Mouse (Mus musculus): ENCODE measurements around the gene Slc6a6.

DNA sequence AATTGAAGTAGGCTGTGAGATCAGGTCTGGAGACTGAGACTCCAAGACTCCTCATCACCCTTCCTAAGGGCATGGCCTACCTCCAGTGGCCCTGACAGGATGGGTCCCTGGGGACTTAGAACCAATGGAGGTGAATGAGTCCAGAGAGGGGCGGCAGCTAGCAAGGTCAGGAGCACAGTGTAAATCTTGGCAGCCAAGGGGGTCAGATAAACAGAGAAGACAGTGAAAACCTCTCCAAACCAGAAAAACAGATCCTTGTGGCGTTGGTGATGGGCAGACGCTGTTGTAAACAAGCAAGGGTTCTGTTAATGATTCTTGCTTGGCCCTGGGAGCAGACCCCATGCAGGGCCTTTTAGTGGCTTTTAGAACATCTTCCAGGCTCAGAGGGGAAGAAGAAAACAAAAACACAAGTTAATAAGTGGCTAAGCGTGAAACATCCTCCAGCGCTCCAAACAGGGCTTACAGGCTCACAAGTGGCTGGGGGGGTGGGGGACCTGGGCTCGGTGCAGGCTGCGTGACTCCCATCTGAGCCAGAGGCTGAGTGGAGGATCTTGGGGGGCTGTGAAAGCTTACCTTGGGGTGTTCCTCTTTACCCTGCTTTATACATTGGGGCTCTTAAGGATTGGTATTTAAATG lies 62.2 kb downstream of the Slc6a6 start:
- TF ChIP-seq CTCF (IDR thresholded peaks at IDR 0.05; ENCODE audit: low read depth) = no peak
- no peak for TF ChIP-seq EP300 (IDR thresholded peaks at IDR 0.05; ENCODE audit: low read depth)

Data from heart, postnatal 0 days (tissue).